Mouse (Mus musculus) spleen, postnatal 4 days (tissue): ENCODE results near the gene Scgb2b12.
"Not testable (repeated sequence)": the region's sequence is repeated elsewhere in the genome, so short reads cannot be mapped to it uniquely, and the experiment has no call there.

Experiments used
- DNase-seq, 2 experiments: peaks; one replicate each; pipeline ENCODE4 v3.0.0; 2022; ENCODE audit warnings: low spot score in 2 of 2

Scgb2b12 gene

DNA sequence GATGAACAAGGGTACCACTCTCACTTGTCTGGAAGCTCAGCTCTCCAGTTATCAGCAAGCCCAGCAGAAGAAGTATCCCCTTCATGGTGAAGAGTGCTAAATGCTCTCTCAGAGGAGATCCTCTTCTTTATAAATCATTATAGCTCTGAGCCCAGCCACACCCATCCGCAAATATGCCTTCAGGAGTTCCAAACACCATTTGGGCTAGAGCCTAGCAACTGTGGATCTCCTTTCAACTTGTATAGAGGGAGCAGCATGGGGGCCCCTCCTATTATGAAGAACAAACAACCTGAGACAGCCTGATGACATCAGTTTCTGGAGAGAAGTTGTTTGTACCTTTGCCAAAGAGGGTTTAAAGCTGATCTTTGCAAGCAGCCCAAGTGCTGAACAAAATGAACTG is at the start of gene Scgb2b12:
Gene Scgb2b12, minus strand, starts transcription at position 101 of the 400 bp plus-strand sequence.
- not testable (repeated sequence) for DNase-seq

DNA sequence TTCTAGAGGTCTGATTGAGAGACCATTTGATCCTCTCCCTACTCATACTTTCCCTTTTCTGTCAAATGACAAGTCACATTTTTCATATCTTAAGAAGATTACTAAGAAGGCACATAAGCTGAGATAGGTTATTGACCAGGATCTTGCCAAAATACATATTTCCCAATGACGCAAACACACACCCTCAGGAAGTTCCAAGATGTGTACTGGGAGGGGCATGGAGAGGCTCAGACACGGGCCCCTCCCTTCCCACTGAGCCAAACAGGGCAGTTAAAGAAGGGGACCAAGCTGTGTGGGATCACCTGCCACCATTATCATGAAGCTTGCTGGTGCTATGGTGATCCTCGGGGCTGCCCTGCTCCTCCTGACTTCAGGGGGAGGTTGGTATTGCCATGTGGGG is 6.8 kb upstream of the Scgb2b12 start, which contains the start of gene Scgb1b12:
Gene Scgb1b12, plus strand, starts transcription at position 301 of the 400 bp plus-strand sequence.
- not testable (repeated sequence) for DNase-seq
